Comparison of ENCODE assay signal across 8 mouse cellular contexts in genomic region chr19:3905261-3905969, GRCm38 (mm10). TPM values are rescaled to one million over a fixed set of nuclear protein-coding genes. Genes with fewer than 3 reads are reported as not detected.
DNase-seq lines count a peak whose midpoint lies in the region; ATAC-seq and TF ChIP-seq lines count a peak whose summit lies in the region.

No protein-coding gene starts in this region.

- DNase-seq in thymus, adult 2 months, result no peak
- no peak for DNase-seq in thymus, postnatal 4 days
- DNase-seq in forelimb bud, embryonic 11.5 days (ENCODE audit: low read depth, low spot score), result peak; percentile 33
- peak; percentile 72 to 80 for DNase-seq in lung, adult 18-20 months
- DNase-seq in right cerebral cortex, postnatal 4 days, result no peak
- DNase-seq in urinary bladder, adult 18-20 months (ENCODE audit: low spot score in 2 of 2), result no peak

- no peaks in the 10 kb centered on the region for H3K9me3 ChIP-seq in intestine, embryonic 15.5 days

- H3K36me3 ChIP-seq in thymus, adult 2 months (ENCODE audit: control insufficient read depth, insufficient read depth, low read length), result peaks cover 6% of the 10 kb centered on the region; the same call in 1 of the 2 replicates
- peaks cover 40% of the 10 kb centered on the region for H3K36me3 ChIP-seq in intestine, embryonic 15.5 days

- no peak for TF ChIP-seq CTCF in thymus, adult 2 months (IDR thresholded peaks at IDR 0.05; ENCODE audit: borderline replicate concordance, control insufficient read depth, extremely low read depth, insufficient read depth, low read length, poor library complexity)
- no peak for TF ChIP-seq CTCF in olfactory bulb, adult 2 months (IDR thresholded peaks at IDR 0.05; ENCODE audit: insufficient read depth, low read depth, low read length)

- peak overlapping the region; percentile 85 for H3K4me2 ChIP-seq in intestine, embryonic 15.5 days (replicated peaks)

- WGBS in thymus, adult 2 months, result 8% methylated on average over 6 of the region's 6 CpGs
- 26% methylated on average over 6 of the region's 6 CpGs for WGBS in intestine, embryonic 15.5 days
- WGBS in olfactory bulb, adult 2 months, result 67% methylated on average over 6 of the region's 6 CpGs

- peak overlapping the region; percentile 71 for H3K9ac ChIP-seq in intestine, embryonic 15.5 days

- no peaks in the 10 kb centered on the region for H3K27me3 ChIP-seq in thymus, adult 2 months (ENCODE audit: control insufficient read depth, insufficient read depth, low read length)
- no peaks in the 10 kb centered on the region for H3K27me3 ChIP-seq in intestine, embryonic 15.5 days (replicated peaks)

- H3K4me3 ChIP-seq in thymus, adult 2 months (ENCODE audit: control insufficient read depth, insufficient read depth, low read length), result peak overlapping the region; percentile 18
- H3K4me3 ChIP-seq in intestine, embryonic 15.5 days (replicated peaks), result peak overlapping the region; percentile 60
- no peak overlapping the region for H3K4me3 ChIP-seq in olfactory bulb, adult 2 months (ENCODE audit: insufficient read depth, low read depth, low read length)

- ATAC-seq in intestine, embryonic 15.5 days, result no peak

- no peak for TF ChIP-seq POLR2A in thymus, adult 2 months (IDR thresholded peaks at IDR 0.05; ENCODE audit: control insufficient read depth, extremely low read depth, insufficient read depth, low read length, poor library complexity)
- no peak for TF ChIP-seq POLR2A in olfactory bulb, adult 2 months (IDR thresholded peaks at IDR 0.05; ENCODE audit: insufficient read depth, low read depth, low read length)

- H3K4me1 ChIP-seq in thymus, adult 2 months (replicated peaks; ENCODE audit: control insufficient read depth, insufficient read depth, low read length), result peaks cover 43% of the 10 kb centered on the region
- peaks cover 34% of the 10 kb centered on the region for H3K4me1 ChIP-seq in intestine, embryonic 15.5 days (replicated peaks)
- H3K4me1 ChIP-seq in olfactory bulb, adult 2 months (ENCODE audit: control insufficient read depth, insufficient read depth, low read length), result peaks cover 42% of the 10 kb centered on the region

- H3K27ac ChIP-seq in thymus, adult 2 months (ENCODE audit: control insufficient read depth, insufficient read depth, low read length), result peak overlapping the region; percentile 5; the same call in 1 of the 2 replicates
- H3K27ac ChIP-seq in intestine, embryonic 15.5 days, result peak overlapping the region; percentile 73
- peak overlapping the region; percentile 20; the same call in 1 of the 2 replicates for H3K27ac ChIP-seq in olfactory bulb, adult 2 months (ENCODE audit: insufficient read depth, low read depth, low read length)

RNA-seq across cellular contexts. Expression of gene Tcirg1, which starts 1.5 kb away (rescaled TPM):
- polyA plus RNA-seq in thymus, adult 2 months (2012; rRNA removed), result 270 and 293 TPM in 2 replicates
- polyA plus RNA-seq in intestine, embryonic 15.5 days (2015; fragmentation: Nextera tagmentation; extraction: Ambion mirVana), result 50.9 and 56.3 TPM in 2 replicates
- not detected in 2 replicates for polyA plus RNA-seq in olfactory bulb, adult 2 months (2012; ENCODE audit: insufficient read depth, insufficient read length, low replicate concordance, missing spikeins)

RNA-seq across cellular contexts. Expression of gene Ndufs8, which starts 7.2 kb away (rescaled TPM):
- 287 and 340 TPM in 2 replicates for polyA plus RNA-seq in thymus, adult 2 months (2012; rRNA removed)
- 342 and 413 TPM in 2 replicates for polyA plus RNA-seq in intestine, embryonic 15.5 days (2015; fragmentation: Nextera tagmentation; extraction: Ambion mirVana)
- not detected in 2 replicates for polyA plus RNA-seq in olfactory bulb, adult 2 months (2012; ENCODE audit: insufficient read depth, insufficient read length, low replicate concordance, missing spikeins)

RNA-seq across cellular contexts. Expression of gene Aldh3b1, which starts 24.2 kb away (rescaled TPM):
- 10.2 and 11.7 TPM in 2 replicates for polyA plus RNA-seq in thymus, adult 2 months (2012; rRNA removed)
- polyA plus RNA-seq in intestine, embryonic 15.5 days (2015; fragmentation: Nextera tagmentation; extraction: Ambion mirVana), result 2.3 and 2.4 TPM in 2 replicates
- not detected in 2 replicates for polyA plus RNA-seq in olfactory bulb, adult 2 months (2012; ENCODE audit: insufficient read depth, insufficient read length, low replicate concordance, missing spikeins)

RNA-seq across cellular contexts. Expression of gene Unc93b1, which starts 29.6 kb away (rescaled TPM):
- polyA plus RNA-seq in thymus, adult 2 months (2012; rRNA removed), result 147 and 174 TPM in 2 replicates
- 20.2 and 21.8 TPM in 2 replicates for polyA plus RNA-seq in intestine, embryonic 15.5 days (2015; fragmentation: Nextera tagmentation; extraction: Ambion mirVana)
- not detected in 2 replicates for polyA plus RNA-seq in olfactory bulb, adult 2 months (2012; ENCODE audit: insufficient read depth, insufficient read length, low replicate concordance, missing spikeins)

RNA-seq across cellular contexts. Expression of gene Aldh3b3, which starts 53.0 kb away (rescaled TPM):
- polyA plus RNA-seq in thymus, adult 2 months (2012; rRNA removed), result 0.33 and 0.97 TPM in 2 replicates
- polyA plus RNA-seq in intestine, embryonic 15.5 days (2015; fragmentation: Nextera tagmentation; extraction: Ambion mirVana), result not detected in 2 replicates
- polyA plus RNA-seq in olfactory bulb, adult 2 months (2012; ENCODE audit: insufficient read depth, insufficient read length, low replicate concordance, missing spikeins), result not detected in 2 replicates

Comparison
In these comparisons a context has a peak if more than half of its experiments do, and no peak if none do; other contexts are left out.
1. DNase-seq: peak in forelimb bud, embryonic 11.5 days (single experiment) and lung, adult 18-20 months (2 of 2); none in thymus, adult 2 months (single experiment), thymus, postnatal 4 days (single experiment), right cerebral cortex, postnatal 4 days (single experiment) and urinary bladder, adult 18-20 months (0 of 2).
2. H3K27ac ChIP-seq: peak in every context shown above with its lines; median percentile 73 in intestine, embryonic 15.5 days; 20 in olfactory bulb, adult 2 months; 5 in thymus, adult 2 months.
3. RNA of gene Ndufs8, which starts 7.2 kb away (polyA plus RNA-seq): 342 to 413 TPM in intestine, embryonic 15.5 days and 287 to 340 TPM in thymus, adult 2 months; not detected in olfactory bulb, adult 2 months; every median in the first group is over 100 times any median in the second.